Mouse (Mus musculus) midbrain, embryonic 16.5 days (tissue): ENCODE measurements at regions not wholly inside any gene's neighbourhood (a gene's known extent, or its start where the extent isn't known, plus 50 kb on each side); places are given as distances from the start of the nearest gene placed in this dataset.

ENCODE experiments used
- ATAC-seq: fragments of 200-750 bp; cut with Nextera tagmentation; 2 replicates; pipeline ENCODE4 v1.8.0; 2017; ENCODE audit warnings: moderate TSS enrichment
- H3K27ac ChIP-seq: fragments of 300-500 bp; sonication (generic); 2 replicates; pipeline ENCODE4 v1.5.1; 2014; ENCODE audit warnings: mild to moderate bottlenecking, low read length, mixed read lengths
- H3K27me3 ChIP-seq: fragments of 300-500 bp; sonication (generic); 2 replicates; pipeline ENCODE4 v1.6.1; 2014; ENCODE audit warnings: low read depth, low read length, mixed read lengths; ENCODE audit not compliant: control insufficient read depth, insufficient read depth
- H3K36me3 ChIP-seq: fragments of 300-500 bp; sonication (generic); 2 replicates; pipeline ENCODE4 v1.6.1; 2014; ENCODE audit warnings: mild to moderate bottlenecking, low read length, moderate library complexity, mixed read lengths; ENCODE audit not compliant: control insufficient read depth, insufficient read depth
- H3K4me1 ChIP-seq: fragments of 300-500 bp; sonication (generic); 2 replicates; pipeline ENCODE4 v1.6.1; 2014; ENCODE audit warnings: mild to moderate bottlenecking, low read length, mixed read lengths; ENCODE audit not compliant: control insufficient read depth, insufficient read depth
- H3K4me2 ChIP-seq: fragments of 300-500 bp; sonication (generic); 2 replicates; pipeline ENCODE4 v1.6.1; 2014; ENCODE audit warnings: mild to moderate bottlenecking, low read length, mixed read lengths
- H3K4me3 ChIP-seq: fragments of 300-500 bp; sonication (generic); 2 replicates; pipeline ENCODE4 v1.5.1; 2014; ENCODE audit warnings: low read depth, mild to moderate bottlenecking, low read length, moderate library complexity, mixed read lengths
- H3K9ac ChIP-seq: fragments of 300-500 bp; sonication (generic); 2 replicates; pipeline ENCODE4 v1.6.1; 2014; ENCODE audit warnings: low read depth, low read length, mixed read lengths
- H3K9me3 ChIP-seq: fragments of 300-500 bp; sonication (generic); replicated peaks from 2 replicates; pipeline ENCODE4 v1.6.1; 2014; ENCODE audit warnings: mild to moderate bottlenecking, low read length, mixed read lengths; ENCODE audit not compliant: control insufficient read depth, poor library complexity, severe bottlenecking
- WGBS: fragments of 180-500 bp; shearing (Covaris S2); extraction: QIAGEN DNeasy Blood & Tissue Kit; methylation state at CpG from one replicate; pipeline ENCODE4 v1.1.7; 2014; 5-methylcytosine and 5-hydroxymethylcytosine counted together

GRCm38 (mm10) chr7:70716811-70717458 is 350.4 kb upstream of the Nr2f2 start:
- Histone ChIP-seq H3K9me3 (no peaks in the 10 kb centered on the region), H3K27ac (no peak overlapping the region), H3K4me2 (no peak overlapping the region), H3K4me1 (0 out of 2 replicates have a peak, but pooled peaks cover 2% of the 10 kb centered on the region), H3K9ac (no peak overlapping the region), H3K27me3 (no peaks in the 10 kb centered on the region), H3K4me3 (no peak overlapping the region), H3K36me3 (no peaks in the 10 kb centered on the region)
- WGBS: 90% methylated on average over 4 of the region's 4 CpGs
- ATAC-seq: no peak

DNA sequence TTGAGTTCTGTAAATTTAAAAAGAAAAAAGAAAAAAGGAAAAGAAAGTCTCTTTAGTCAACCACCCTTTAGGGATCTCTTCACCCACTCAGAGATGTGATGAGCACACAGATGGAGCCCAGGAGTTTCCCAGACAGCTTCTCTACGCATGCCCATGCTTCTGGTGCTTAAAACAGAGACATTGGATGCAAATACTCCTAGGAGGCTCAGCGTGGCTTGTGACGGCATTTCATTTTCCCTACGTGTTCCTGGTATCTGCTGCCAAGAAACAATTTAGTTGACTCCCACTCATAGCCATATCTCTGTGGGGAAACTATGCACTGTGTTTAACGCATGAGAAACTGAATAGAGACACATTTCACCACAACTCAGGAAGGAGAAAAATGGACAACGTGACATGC is 345.6 kb upstream of the Nr2f2 start:
- 89% methylated on average over 6 of the region's 6 CpGs for WGBS
- Histone ChIP-seq H3K9me3 (no peaks in the 10 kb centered on the region), H3K36me3 (no peaks in the 10 kb centered on the region), H3K27ac (no peak overlapping the region), H3K4me1 (0 out of 2 replicates have a peak, but pooled peaks cover 2% of the 10 kb centered on the region), H3K9ac (no peak overlapping the region), H3K27me3 (no peaks in the 10 kb centered on the region), H3K4me3 (no peak overlapping the region), H3K4me2 (no peak overlapping the region)
- no peak for ATAC-seq

DNA sequence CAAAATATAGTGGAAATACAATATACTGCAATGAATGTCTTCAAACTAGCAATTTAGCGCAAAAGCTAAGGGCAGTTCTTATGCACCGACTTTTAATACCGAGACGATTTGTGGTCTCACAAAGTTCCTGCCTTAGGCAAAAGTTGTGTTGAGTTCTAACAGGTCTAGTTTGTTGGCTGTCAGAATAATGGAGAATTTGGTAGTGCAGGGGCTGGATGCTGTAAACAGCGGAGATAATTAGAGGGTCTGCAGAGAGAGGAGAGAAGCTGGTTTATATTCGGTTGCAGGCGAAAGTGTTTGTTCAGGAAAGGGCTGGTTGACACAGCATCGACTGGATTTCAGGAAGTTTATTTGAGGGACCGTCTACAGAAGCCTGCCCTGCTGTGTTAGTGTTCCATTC is 339.7 kb upstream of the Nr2f2 start:
- Histone ChIP-seq H3K9me3 (no peaks in the 10 kb centered on the region), H3K36me3 (no peaks in the 10 kb centered on the region), H3K4me3 (no peak overlapping the region), H3K27me3 (no peaks in the 10 kb centered on the region), H3K4me2 (no peak overlapping the region), H3K27ac (no peak overlapping the region), H3K4me1 (no peaks in the 10 kb centered on the region), H3K9ac (no peak overlapping the region)
- no peak for ATAC-seq
- WGBS: 83% methylated on average over 9 of the region's 9 CpGs

DNA sequence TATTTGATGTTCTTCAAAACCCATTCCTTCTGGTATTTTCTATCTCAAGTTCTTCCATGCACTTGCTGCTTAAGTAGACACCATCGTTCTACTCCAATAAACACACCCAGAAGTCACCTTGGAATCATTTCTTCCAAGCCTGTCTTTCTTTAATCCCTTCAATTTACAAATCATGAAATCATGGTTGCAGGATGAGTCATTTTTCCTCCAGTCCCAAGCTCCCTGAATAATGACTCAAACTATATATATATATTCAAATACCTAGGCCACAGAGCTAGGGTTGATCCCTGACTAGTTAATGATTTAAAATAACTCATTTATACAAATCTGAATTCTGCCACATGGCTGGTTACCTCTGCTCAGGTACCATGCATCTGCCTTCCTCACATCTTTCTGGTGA is 337.2 kb upstream of the Nr2f2 start:
- Histone ChIP-seq H3K4me2 (no peak overlapping the region), H3K27me3 (no peaks in the 10 kb centered on the region), H3K9ac (no peak overlapping the region), H3K9me3 (no peaks in the 10 kb centered on the region), H3K4me3 (no peak overlapping the region), H3K27ac (no peak overlapping the region), H3K4me1 (no peaks in the 10 kb centered on the region), H3K36me3 (no peaks in the 10 kb centered on the region)
- ATAC-seq: no peak
- WGBS: 91% methylated on average over 1 of the region's 1 CpGs

DNA sequence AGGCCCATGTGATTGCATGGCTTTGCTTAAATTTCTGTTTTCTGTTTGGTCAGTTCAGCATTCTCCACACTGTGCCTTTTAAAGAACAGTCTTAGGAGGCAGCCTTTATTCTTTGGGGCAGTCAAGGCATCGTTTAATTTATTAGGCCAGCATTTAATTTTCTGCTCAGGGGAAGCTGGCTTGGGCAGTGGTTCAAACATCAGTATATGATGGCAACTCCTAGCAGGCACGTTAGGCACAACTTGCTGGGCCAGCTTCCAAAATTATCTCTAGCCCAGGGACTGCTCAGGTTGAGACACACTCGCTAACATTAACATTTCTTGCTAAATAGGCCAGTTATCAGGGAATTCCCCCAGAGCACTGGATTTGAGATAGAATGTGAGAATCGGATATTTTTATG is 333.9 kb upstream of the Nr2f2 start:
- no peak overlapping the region for H3K9ac ChIP-seq
- no peak for ATAC-seq
- H3K36me3 ChIP-seq: no peaks in the 10 kb centered on the region
- H3K4me3 ChIP-seq: no peak overlapping the region
- H3K27ac ChIP-seq: no peak overlapping the region
- H3K27me3 ChIP-seq: no peaks in the 10 kb centered on the region
- no peak overlapping the region for H3K4me2 ChIP-seq
- no peaks in the 10 kb centered on the region for H3K9me3 ChIP-seq
- no peaks in the 10 kb centered on the region for H3K4me1 ChIP-seq
- WGBS: 78% methylated on average over 4 of the region's 4 CpGs

GRCm38 (mm10) chr7:70699391-70699790 is 332.9 kb upstream of the Nr2f2 start:
- Histone ChIP-seq H3K36me3 (no peaks in the 10 kb centered on the region), H3K27me3 (no peaks in the 10 kb centered on the region), H3K4me1 (no peaks in the 10 kb centered on the region), H3K9ac (no peak overlapping the region), H3K27ac (no peak overlapping the region), H3K4me3 (no peak overlapping the region), H3K4me2 (no peak overlapping the region), H3K9me3 (no peaks in the 10 kb centered on the region)
- WGBS: 68% methylated on average over 2 of the region's 2 CpGs
- ATAC-seq: no peak

DNA sequence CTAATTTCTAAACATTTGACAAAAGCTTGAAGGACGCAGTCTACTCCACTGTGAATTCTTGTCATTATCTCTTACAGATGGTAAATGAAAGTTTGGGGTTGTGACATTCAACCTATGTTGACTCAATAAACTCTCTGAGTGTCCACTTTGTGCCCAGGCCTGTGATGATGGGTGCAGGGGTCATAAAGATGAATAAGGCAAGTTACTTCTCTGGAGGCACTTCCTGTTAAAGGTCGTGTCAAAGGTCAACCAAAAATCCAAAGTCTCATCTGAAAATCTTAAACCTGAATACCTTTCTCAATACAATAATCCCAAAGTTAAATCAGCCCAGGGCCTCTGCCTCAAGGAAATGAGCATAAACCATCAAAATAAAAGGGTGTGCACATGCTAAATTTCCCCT is 332.5 kb upstream of the Nr2f2 start:
- no peaks in the 10 kb centered on the region for H3K9me3 ChIP-seq
- H3K27me3 ChIP-seq: no peaks in the 10 kb centered on the region
- no peaks in the 10 kb centered on the region for H3K36me3 ChIP-seq
- no peak overlapping the region for H3K9ac ChIP-seq
- no peak overlapping the region for H3K4me3 ChIP-seq
- no peak overlapping the region for H3K27ac ChIP-seq
- 81% methylated on average over 2 of the region's 2 CpGs for WGBS
- ATAC-seq: no peak
- H3K4me2 ChIP-seq: no peak overlapping the region
- H3K4me1 ChIP-seq: no peaks in the 10 kb centered on the region

- 76% methylated on average over 4 of the region's 4 CpGs for WGBS
- Histone ChIP-seq H3K4me1 (no peaks in the 10 kb centered on the region), H3K27ac (no peak overlapping the region), H3K9ac (no peak overlapping the region), H3K9me3 (no peaks in the 10 kb centered on the region), H3K4me3 (no peak overlapping the region), H3K4me2 (no peak overlapping the region), H3K36me3 (no peaks in the 10 kb centered on the region), H3K27me3 (no peaks in the 10 kb centered on the region)
- ATAC-seq: no peak
Measured at GRCm38 (mm10) chr7:70692160-70692559, 325.6 kb upstream of the Nr2f2 start.

DNA sequence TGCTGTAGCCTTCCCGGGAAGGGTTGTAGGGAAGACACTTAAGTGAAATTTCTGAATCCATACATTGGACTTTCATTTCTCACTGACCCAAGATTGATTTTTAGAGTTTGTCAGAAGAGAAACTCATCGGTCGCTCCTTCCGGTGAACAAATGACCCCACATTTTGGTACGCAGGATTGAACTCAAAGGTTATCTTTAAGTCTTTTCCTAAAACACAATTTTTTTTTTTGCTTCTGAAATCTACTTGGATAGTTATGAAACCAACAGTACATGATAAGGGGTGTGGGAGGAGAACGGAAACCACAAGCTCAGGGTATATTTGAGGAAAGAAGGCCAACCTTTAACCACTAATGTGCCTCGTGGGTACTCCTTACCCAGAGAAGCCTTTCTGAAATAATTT is 324.3 kb upstream of the Nr2f2 start:
- Histone ChIP-seq H3K4me1 (no peaks in the 10 kb centered on the region), H3K9ac (no peak overlapping the region), H3K4me2 (no peak overlapping the region), H3K27ac (no peak overlapping the region), H3K9me3 (no peaks in the 10 kb centered on the region), H3K36me3 (no peaks in the 10 kb centered on the region), H3K4me3 (no peak overlapping the region), H3K27me3 (no peaks in the 10 kb centered on the region)
- no peak for ATAC-seq
- 92% methylated on average over 7 of the region's 7 CpGs for WGBS
